Mouse (Mus musculus) gastrocnemius, postnatal 36 days (tissue): Measurements from ENCODE around the gene Txnrd1. TPM values are rescaled to one million over a fixed set of nuclear protein-coding genes. Genes with fewer than 3 reads are reported as not detected.
A peak's percentile ranks its signal among the peaks of the same experiment; 100 is the strongest.

Experiments
- DNase-seq, 2 experiments: peaks; one replicate each; pipeline ENCODE4 v3.0.0; 2022
- intact Hi-C: fragments of 180-260 bp; cut with DNase I; formaldehyde crosslinking; loops from one replicate; pipeline ENCODE4 v1.15.1; 2025
- long read RNA-seq, 2 experiments: library from polyadenylated mRNA; stranded (forward); transcript quantifications; one replicate each; pipeline ENCODE4 v2.0.0; 2021
- total RNA-seq, 2 experiments: library from RNA; stranded (reverse); gene quantifications; 2 replicates each; pipeline ENCODE4 v1.2.3; 2021

Txnrd1 gene
- total RNA-seq: 10 to 100 TPM; 44.4 to 46.8 TPM
- long read RNA-seq, experiment 1, transcript Txnrd1-208 (15 exons, 2,297 nt): major isoform, 14 of 23 reads
- long read RNA-seq, experiment 1, partial matches to known transcripts: 6 of 23 reads
- long read RNA-seq, experiment 1, other reads (novel, unspliced or antisense): 2 of 23 reads
- long read RNA-seq, experiment 2, transcript Txnrd1-208 (15 exons, 2,297 nt): major isoform, 36 of 57 reads
- long read RNA-seq, experiment 2, partial matches to known transcripts: 1 of 57 reads
- long read RNA-seq, experiment 2, other reads (novel, unspliced or antisense): 17 of 57 reads

DNA sequence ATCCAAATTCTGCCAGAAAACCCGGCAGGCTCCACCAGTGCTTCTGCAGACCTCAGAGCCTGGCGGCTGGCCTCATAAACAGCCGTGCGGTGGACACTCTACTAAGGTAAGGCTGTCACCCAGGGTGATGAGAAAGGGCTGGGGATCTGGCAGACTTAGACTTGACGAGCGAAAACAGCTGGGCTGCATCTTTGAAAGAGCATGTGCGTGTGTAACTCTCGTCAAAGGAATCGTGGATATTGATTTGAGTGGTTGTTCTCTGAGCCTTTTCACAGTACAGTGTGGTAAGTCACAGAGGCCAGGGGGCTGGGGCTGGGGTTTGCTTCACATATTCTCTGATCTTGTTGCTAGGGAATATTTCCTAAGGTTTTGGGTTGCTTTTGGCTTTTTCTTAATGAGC lies at the start of gene Txnrd1:
Txnrd1 (plus strand) TSS at position 26 of the 400 bp plus-strand sequence.
- DNase-seq: no peak
- intact Hi-C loops: no loop called here

DNA sequence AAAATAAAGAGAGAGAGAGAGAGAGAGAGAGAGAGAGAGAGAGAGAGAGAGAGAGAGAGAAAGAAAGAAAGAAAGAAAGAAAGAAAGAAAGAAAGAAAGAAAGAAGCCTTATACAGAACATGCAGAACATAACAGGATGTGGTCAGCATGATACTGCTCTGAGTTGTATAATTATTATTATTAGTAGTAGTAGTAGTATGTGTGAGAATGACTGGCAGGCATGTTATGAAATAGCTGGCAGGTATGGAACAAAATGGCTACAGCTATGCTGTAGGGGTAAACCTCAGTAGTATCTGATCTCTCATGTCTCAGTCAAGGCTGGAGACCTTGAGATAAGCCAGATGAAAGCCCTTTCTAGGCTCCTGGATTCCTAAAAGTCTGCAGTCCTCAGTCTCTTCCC lies 44.6 kb upstream of the Txnrd1 start:
- intact Hi-C loops: no loop called here

GRCm38 (mm10) chr10:82790504-82790903 lies 43.2 kb upstream of the Txnrd1 start:
- intact Hi-C loops: loop anchor here (10.0 kb wide), 1 partner anchor 394 kb away; no protein-coding TSS in a partner anchor
- no peak for DNase-seq

More for the DNA sequence above, 44.6 kb upstream of the Txnrd1 start:
- no peak for DNase-seq

DNA sequence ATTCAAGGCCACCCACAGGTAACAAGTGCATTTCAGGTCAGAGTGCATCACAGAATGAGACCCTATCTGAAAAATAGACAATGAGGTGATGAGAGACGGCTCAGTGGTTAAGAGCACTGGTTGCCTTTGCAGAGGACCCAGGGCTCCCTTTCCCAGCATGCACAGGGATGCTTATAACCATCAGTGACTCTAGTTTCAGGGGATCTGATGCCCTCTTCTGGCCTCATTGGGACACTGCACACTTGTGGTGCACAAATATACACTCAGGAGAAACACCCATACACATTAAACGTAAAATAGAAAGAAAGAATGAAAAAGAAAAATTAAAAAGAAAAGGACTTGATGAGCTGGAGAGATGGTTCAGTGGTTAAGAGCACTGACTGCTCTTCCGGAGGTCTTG lies 42.0 kb upstream of the Txnrd1 start:
- DNase-seq: no peak
- intact Hi-C loops: loop anchor here (10.0 kb wide), 1 partner anchor 393 kb away; no protein-coding TSS in a partner anchor

GRCm38 (mm10) chr10:82792311-82792710 lies 41.4 kb upstream of the Txnrd1 start:
- intact Hi-C loops: loop anchor here (10.0 kb wide), 1 partner anchor 392 kb away; no protein-coding TSS in a partner anchor
- no peak for DNase-seq

DNA sequence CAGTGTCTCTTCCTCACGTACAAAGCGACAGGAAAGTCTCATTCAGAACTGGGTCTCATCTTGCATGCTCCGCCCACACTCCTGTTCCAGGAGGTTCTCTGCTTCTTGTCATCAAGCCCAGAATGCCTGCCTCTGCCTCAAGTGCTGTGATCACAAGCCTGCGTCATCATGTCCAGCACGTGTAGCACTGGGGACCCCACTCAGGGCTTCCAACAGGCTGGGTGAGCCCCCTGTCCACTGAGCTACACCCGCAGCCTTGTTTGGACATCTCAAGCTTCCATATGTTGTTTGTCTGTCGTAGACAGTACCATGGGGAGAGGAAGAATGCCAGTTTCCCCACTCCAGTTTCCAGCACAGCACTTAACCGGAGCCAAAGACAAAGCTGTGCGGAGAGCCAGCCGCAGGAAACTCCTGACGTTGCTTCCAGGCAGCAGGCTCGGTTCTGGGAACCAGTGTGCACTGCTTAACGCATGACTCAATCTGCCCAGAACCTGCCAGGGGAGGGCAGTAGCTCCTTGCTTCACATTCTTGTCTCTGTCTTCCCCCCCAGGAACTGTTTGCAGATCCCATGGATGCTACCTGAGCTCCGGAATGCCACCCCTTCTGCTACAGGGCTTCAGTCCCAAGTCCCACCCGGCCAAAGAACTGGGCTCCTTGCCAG lies 38.5 kb upstream of the Txnrd1 start:
- intact Hi-C loops: loop anchor here (1.0 to 10.0 kb wide), 2 partner anchors 106 to 390 kb away; no protein-coding TSS in a partner anchor
- peak; percentile 33 to 35 for DNase-seq

DNA sequence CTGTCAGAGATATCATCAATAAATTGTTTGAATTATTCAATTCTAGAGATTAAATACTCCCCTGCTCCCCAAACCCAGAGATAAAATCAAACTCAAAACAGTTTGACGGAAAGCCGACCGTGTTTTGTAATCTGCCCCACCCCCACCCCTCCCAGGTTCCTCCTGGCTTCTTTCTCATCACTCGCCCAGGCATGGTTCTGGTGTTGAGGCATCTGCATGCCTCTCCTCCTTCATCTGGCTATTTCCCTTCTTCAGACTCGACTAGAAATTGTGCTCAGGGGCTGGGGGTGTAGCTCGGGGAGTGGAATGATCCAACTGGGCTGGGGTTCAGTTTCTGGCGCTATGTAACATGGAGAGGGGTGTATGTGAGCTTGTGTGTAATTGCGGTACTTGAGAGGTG lies 38.0 kb upstream of the Txnrd1 start:
- intact Hi-C loops: loop anchor here (1.0 to 10.0 kb wide), 2 partner anchors 106 to 389 kb away; no protein-coding TSS in a partner anchor
- DNase-seq: no peak

DNA sequence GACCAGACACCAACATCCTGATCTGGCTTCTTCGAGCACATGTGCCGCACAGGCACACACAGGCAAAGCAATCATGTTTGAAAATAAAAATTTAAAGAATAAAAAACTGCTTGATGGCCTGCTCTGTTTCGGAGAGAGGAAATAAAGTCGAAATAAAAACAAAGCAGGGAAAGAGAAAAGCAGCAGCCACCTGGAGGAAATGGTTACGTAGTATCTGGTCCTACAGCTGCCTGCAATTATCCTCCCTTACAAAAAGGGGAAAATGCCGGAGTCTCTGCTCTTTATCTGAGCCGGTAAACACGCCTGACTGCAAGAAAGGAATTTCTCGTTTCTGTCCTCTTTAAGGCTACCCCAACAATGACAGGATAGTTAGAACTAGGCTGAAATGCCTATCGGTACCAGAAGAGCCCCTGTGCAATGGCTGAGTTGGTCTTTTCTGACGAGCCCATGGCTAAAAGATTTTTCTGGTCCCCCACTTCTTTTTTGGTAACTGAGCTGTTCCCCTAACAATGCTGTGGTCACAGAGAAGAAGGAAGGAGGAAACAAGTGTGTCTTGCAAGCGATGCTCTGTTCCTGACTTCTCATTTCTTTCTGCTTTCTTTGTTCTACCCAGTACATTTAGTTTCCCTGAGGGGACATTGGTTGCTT lies 37.2 kb upstream of the Txnrd1 start:
- DNase-seq: no peak
- intact Hi-C loops: loop anchor here (10.0 kb wide), 1 partner anchor 388 kb away; no protein-coding TSS in a partner anchor

GRCm38 (mm10) chr10:82797119-82797491 lies 36.6 kb upstream of the Txnrd1 start:
- intact Hi-C loops: loop anchor here (10.0 kb wide), 1 partner anchor 388 kb away; no protein-coding TSS in a partner anchor
- no peak for DNase-seq

- intact Hi-C loops: loop anchor here (10.0 kb wide), 1 partner anchor 386 kb away; no protein-coding TSS in a partner anchor
- no peak for DNase-seq
Observed at GRCm38 (mm10) chr10:82798312-82798933, 35.3 kb upstream of the Txnrd1 start.

- intact Hi-C loops: no loop called here
- no peak for DNase-seq
Observed at GRCm38 (mm10) chr10:82800094-82800493, 33.7 kb upstream of the Txnrd1 start.

- intact Hi-C loops: no loop called here
- DNase-seq: no peak
Observed at GRCm38 (mm10) chr10:82804396-82804795, 29.4 kb upstream of the Txnrd1 start.

DNA sequence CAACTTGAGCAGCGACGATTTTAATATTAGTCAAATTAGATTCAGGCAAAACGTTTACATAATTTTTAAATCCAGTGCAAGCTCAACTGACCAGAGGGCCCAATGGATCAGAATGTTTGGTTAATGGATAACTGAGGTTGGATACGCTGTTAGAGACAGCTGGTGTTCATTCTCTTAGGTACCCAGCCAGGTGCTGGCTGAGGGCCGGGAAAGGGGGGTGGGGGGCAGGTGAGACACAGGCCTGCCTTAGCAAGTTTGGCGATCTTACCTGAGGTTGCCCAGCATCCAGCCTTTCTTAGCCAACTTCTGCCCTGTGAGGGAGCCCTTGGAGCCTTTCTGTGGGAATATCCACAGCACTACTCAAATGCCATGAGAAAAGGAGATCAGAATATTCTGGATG lies 28.6 kb upstream of the Txnrd1 start:
- no peak for DNase-seq
- intact Hi-C loops: no loop called here

DNA sequence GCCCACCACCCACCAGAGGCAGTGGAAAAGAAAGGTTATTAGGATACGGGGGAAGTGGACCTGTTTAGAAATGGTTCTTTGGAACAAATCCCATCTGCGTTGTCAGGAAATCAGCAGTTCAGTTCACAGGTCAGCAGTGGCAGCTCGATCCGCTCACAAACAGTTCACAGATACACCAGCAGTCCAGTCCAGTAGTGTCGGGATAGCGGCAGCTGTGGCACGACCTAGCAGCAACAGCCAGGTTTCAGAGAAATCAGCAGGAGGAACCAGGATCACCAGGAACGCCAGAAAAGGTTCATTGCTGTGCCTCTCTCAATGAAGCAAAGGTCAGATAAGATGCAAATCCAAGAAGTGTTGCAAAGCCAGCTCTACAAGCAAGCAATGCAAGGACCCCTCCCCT lies 27.3 kb upstream of the Txnrd1 start:
- intact Hi-C loops: no loop called here
- no peak for DNase-seq

- no peak for DNase-seq
- intact Hi-C loops: no loop called here
Observed at GRCm38 (mm10) chr10:82807238-82807637, 26.5 kb upstream of the Txnrd1 start.

DNA sequence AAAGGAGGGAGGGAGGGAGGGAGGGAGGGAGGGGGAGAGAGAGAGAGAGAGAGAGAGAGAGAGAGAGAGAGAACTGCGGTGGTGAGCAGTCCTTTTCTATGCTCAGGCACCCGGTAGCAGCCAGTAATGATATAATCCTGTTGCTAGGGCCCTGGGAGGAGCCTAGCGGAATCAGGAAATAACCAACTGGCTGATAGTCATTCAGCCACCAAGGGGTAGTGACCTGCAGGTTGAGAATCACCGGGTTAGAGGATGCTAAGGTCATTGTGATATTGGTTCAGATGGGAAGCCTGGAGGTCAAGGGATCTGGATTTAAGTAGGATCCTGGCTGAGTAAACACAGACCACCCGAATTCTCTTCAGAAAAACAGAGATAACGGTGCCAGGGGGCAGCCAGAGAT lies 25.6 kb upstream of the Txnrd1 start:
- intact Hi-C loops: no loop called here
- DNase-seq: no peak

DNA sequence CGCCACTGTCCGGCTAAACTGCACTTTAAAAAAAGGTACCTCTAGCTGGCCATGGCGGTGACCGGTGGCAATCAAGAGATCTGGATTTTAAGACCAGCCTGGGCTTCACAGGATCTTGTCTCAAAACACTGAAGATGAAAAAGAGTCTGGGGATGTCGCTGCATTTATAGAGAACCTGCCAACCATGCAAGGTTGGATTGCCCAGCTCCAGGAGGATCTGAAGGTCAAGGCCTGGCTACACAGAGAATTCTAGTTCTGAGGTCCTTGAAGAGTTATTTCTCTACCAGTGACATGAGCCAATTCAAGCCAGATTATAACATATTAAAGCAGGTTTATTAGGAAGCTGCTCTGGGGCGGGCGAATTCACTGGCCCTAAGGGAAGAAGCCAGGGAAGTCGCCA lies 24.9 kb upstream of the Txnrd1 start:
- DNase-seq: no peak
- intact Hi-C loops: no loop called here

- DNase-seq: no peak
- intact Hi-C loops: no loop called here
Observed at GRCm38 (mm10) chr10:82809352-82809751, 24.4 kb upstream of the Txnrd1 start.

- intact Hi-C loops: loop anchor here (5.0 kb wide), 1 partner anchor 45 kb away; no protein-coding TSS in a partner anchor
- DNase-seq: peak; percentile 54 to 61
Observed at GRCm38 (mm10) chr10:82811855-82812431, 21.8 kb upstream of the Txnrd1 start.
